Comparison of ENCODE assay signal across 10 mouse cellular contexts in the genomic region with DNA sequence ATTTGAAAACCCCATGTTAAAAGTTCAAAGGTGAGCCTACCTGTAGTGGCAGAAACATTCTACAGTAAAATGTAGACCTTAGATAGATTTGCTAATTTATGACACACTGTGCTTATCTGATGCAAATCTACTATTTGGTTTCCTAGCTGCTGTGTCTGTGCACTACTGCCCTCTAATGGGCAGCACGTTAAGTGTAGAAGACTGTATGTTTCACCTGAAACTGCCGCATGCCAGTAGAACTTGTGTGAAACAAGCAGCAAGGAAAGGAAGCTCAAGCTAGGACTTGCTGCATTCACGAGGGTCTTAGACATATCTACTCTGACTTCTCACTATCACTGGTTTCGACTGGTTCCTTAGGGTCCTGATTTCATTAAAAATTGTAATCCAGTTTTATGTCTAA.
DNase-seq lines count a peak whose midpoint lies in the region; ATAC-seq and TF ChIP-seq lines count a peak whose summit lies in the region.
"Had no signal": no experiment of that assay in that cellular context is flagged by ENCODE, and none has a peak within 500 bp of the region (broad histone marks: within the 10 kb centered on the region; RNA-seq: fewer than 3 reads in every experiment).

No protein-coding gene starts in this region.

- peaks cover 5% of the 10 kb centered on the region; the same call in 1 of the 2 replicates for H3K36me3 ChIP-seq in neural tube, embryonic 15.5 days
- H3K36me3 ChIP-seq: stomach, embryonic 15.5 days had no signal

- no peak overlapping the region for H3K9ac ChIP-seq in neural tube, embryonic 15.5 days (replicated peaks)
- H3K9ac ChIP-seq: heart, embryonic 13.5 days; stomach, embryonic 15.5 days had no signal

- peak; percentile 88 for TF ChIP-seq CTCF in left cerebral cortex, adult 2 months (IDR thresholded peaks at IDR 0.05)

- ATAC-seq in neural tube, embryonic 15.5 days (ENCODE audit: low FRiP score): no peak
- peak; percentile 77 for ATAC-seq in activated CD4-positive, CD25-positive, alpha-beta regulatory T cell, adult 4 months
- peak; percentile 79 for ATAC-seq in common myeloid progenitor, adult 5-6 weeks (replicated peaks; ENCODE audit: low read depth, poor library complexity, severe bottlenecking)
- peak; percentile 59 to 87; a peak in 3 of 4 replicates for ATAC-seq in hematopoietic stem cell, adult 5-6 weeks (replicated peaks in 1 of 2; ENCODE audit: insufficient read depth in 1 of 2, low FRiP score in 2 of 2, low TSS enrichment in 1 of 2, low read depth in 1 of 2, poor library complexity in 2 of 2, severe bottlenecking in 2 of 2)

- peak; percentile 19 for DNase-seq in neural tube, embryonic 10.5 days (ENCODE audit: extremely low spot score, low spot score)
- peak; percentile 49 to 54 for DNase-seq in left cerebral cortex, adult 2 months (ENCODE audit: extremely low spot score in 1 of 2, low spot score in 2 of 2)
- DNase-seq in naive thymus-derived CD4-positive, alpha-beta T cell, adult 2 months (ENCODE audit: low read depth): peak; percentile 75
- peak; percentile 33 to 35 for DNase-seq in thymus, postnatal 36 days

- no peak overlapping the region for H3K27ac ChIP-seq in neural tube, embryonic 15.5 days (replicated peaks)
- H3K27ac ChIP-seq in left cerebral cortex, adult 2 months: no peak overlapping the region
- H3K27ac ChIP-seq: heart, embryonic 13.5 days; stomach, embryonic 15.5 days had no signal

- no peak overlapping the region for H3K4me3 ChIP-seq in neural tube, embryonic 15.5 days (replicated peaks)
- no peak overlapping the region for H3K4me3 ChIP-seq in left cerebral cortex, adult 2 months
- H3K4me3 ChIP-seq: heart, embryonic 13.5 days; stomach, embryonic 15.5 days had no signal

- intact Hi-C loops in left cerebral cortex, adult 2 months (cut with DNase I): loop anchor here (2.0 to 10.0 kb wide), 3 partner anchors 146 to 268 kb away; no protein-coding TSS in a partner anchor

- no peak overlapping the region for H3K4me2 ChIP-seq in neural tube, embryonic 15.5 days
- H3K4me2 ChIP-seq: heart, embryonic 13.5 days; stomach, embryonic 15.5 days had no signal

- no peaks in the 10 kb centered on the region for H3K27me3 ChIP-seq in neural tube, embryonic 15.5 days (replicated peaks)
- H3K27me3 ChIP-seq: heart, embryonic 13.5 days; stomach, embryonic 15.5 days had no signal

- H3K9me3 ChIP-seq in neural tube, embryonic 15.5 days (replicated peaks): no peaks in the 10 kb centered on the region
- H3K9me3 ChIP-seq: heart, embryonic 13.5 days; stomach, embryonic 15.5 days had no signal

- no peaks in the 10 kb centered on the region for H3K4me1 ChIP-seq in neural tube, embryonic 15.5 days
- H3K4me1 ChIP-seq: heart, embryonic 13.5 days; stomach, embryonic 15.5 days had no signal

- 27% methylated on average over 4 of the region's 4 CpGs for WGBS in neural tube, embryonic 15.5 days

Comparison
In these comparisons a context has a peak if more than half of its experiments do, and no peak if none do; other contexts are left out.
1. DNase-seq: peak in every context shown above with its lines; median percentile 75 in naive thymus-derived CD4-positive, alpha-beta T cell, adult 2 months; 52 in left cerebral cortex, adult 2 months; 34 in thymus, postnatal 36 days; 19 in neural tube, embryonic 10.5 days.